Mouse (Mus musculus): ENCODE results near the gene Nploc4. TPM values are rescaled to one million over a fixed set of nuclear protein-coding genes. Genes with fewer than 3 reads are reported as not detected.

Nploc4 gene
- total and polyA plus RNA-seq, 2 experiments from 2014 or later, result 20.5 to 59.0 TPM

DNA sequence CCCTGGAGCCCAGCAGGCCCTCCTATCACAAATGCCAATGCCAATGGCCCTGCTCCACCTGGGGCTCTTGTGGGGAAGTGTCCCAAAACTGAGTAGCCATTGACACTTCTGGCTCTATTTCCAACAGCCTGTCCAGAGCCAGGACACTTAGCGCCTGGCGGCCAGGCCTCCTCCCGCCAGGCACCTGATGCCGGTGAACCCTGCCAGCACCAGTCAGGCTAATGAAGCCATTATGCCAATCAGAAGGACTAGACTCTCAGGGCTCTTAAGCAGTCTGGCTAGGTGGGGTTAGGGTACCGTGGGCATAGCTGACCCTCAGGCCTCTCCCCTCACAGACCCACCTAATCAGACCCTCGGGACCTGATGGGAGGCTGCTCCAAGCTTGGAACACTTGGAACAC lies 78.1 kb downstream of the Nploc4 start:
- Histone ChIP-seq H3K9ac (replicated peaks; ENCODE audit: low read depth, low read length) (no peak overlapping the region), H3K4me3 (ENCODE audit: low read depth, low read length) (no peak overlapping the region), H3K4me2 (ENCODE audit: low read depth, low read length) (no peak overlapping the region), H3K27ac (ENCODE audit: low read depth) (no peak overlapping the region), H3K27me3 (ENCODE audit: control insufficient read depth, insufficient read depth, low read length) (no peaks in the 10 kb centered on the region; the same call in 1 of the 2 replicates), H3K9me3 (replicated peaks; ENCODE audit: control insufficient read depth, low read length) (no peaks in the 10 kb centered on the region), H3K4me1 (ENCODE audit: control insufficient read depth, insufficient read depth) (peaks cover 25% of the 10 kb centered on the region), H3K36me3 (replicated peaks; ENCODE audit: control insufficient read depth, insufficient read depth, low read length) (no peaks in the 10 kb centered on the region)
- no peak for ATAC-seq (ENCODE audit: insufficient read depth, low read depth)
- TF ChIP-seq CTCF (IDR thresholded peaks at IDR 0.05; ENCODE audit: low read depth) (no peak), EP300 (IDR thresholded peaks at IDR 0.05; ENCODE audit: low read depth) (no peak)
- no peak for DNase-seq (ENCODE audit: low spot score)
- 63% methylated on average over 6 of the region's 6 CpGs for WGBS

DNA sequence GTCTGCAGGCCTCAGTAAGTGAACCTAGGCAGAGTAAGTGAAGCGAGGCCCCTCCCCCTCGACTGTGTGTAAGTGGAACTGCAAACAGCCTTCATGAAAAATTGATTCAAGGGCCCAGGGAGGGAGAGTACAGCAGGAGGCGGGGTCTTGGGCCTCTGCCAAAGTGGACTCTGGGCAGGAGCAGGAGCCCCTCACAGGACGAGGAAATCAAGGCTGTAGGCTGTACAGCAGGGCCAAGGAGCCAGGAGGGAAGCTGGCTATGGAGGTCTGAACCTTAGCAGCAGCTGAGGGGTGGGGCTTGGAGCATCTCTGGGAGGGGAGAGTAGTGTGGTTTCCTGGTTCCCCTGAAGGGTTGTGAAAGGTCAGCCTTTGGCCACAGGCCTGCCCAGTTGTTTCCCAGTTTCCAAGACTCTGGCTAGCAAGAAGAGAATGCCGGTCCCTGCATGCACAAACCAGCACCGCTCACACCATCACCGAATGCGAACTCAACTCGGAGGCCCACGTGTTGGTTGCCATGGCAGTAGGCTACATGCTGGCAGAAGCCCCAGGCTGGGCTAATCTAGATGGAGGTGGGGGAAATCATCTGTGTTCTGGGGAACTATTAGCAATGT lies 79.6 kb downstream of the Nploc4 start:
- peaks cover 38% of the 10 kb centered on the region for H3K4me1 ChIP-seq (ENCODE audit: control insufficient read depth, insufficient read depth)
- H3K27me3 ChIP-seq (ENCODE audit: control insufficient read depth, insufficient read depth, low read length), result no peaks in the 10 kb centered on the region; the same call in 1 of the 2 replicates
- H3K4me3 ChIP-seq (ENCODE audit: low read depth, low read length), result no peak overlapping the region
- H3K27ac ChIP-seq (ENCODE audit: low read depth), result peak overlapping the region; percentile 5
- ATAC-seq (ENCODE audit: insufficient read depth, low read depth), result peak; percentile 5; the same call in 1 of the 2 replicates
- WGBS, result 15% methylated on average over 10 of the region's 10 CpGs
- DNase-seq (ENCODE audit: low spot score), result peak; percentile 50
- no peaks in the 10 kb centered on the region for H3K9me3 ChIP-seq (replicated peaks; ENCODE audit: control insufficient read depth, low read length)
- peak overlapping the region; percentile 15; the same call in 1 of the 2 replicates for H3K9ac ChIP-seq (replicated peaks; ENCODE audit: low read depth, low read length)
- H3K4me2 ChIP-seq (ENCODE audit: low read depth, low read length), result no peak overlapping the region
- no peaks in the 10 kb centered on the region for H3K36me3 ChIP-seq (replicated peaks; ENCODE audit: control insufficient read depth, insufficient read depth, low read length)
- TF ChIP-seq EP300 (IDR thresholded peaks at IDR 0.05; ENCODE audit: low read depth), result no peak
- TF ChIP-seq CTCF (IDR thresholded peaks at IDR 0.05; ENCODE audit: low read depth), result no peak

DNA sequence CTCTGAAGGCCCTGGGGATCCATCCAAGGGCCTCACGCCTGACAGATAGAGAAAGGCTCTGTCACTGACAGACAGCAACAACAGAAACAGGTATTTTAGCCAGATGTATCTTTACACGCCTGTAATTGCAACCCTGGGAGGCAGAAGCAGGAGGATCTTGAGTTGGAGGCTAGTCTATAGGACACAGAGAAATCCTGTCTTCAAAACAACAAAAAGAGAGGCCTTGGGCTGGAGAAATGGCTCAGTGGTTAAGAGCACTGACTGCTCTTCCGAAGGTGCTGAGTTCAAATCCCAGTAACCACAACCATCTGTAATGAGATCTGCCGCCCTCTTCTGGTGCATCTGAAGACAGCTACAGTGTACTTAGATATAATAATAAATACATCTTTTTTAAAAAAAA lies 80.6 kb downstream of the Nploc4 start:
- H3K4me1 ChIP-seq (ENCODE audit: control insufficient read depth, insufficient read depth), result peaks cover 43% of the 10 kb centered on the region
- WGBS, result 91% methylated on average over 4 of the region's 4 CpGs

DNA sequence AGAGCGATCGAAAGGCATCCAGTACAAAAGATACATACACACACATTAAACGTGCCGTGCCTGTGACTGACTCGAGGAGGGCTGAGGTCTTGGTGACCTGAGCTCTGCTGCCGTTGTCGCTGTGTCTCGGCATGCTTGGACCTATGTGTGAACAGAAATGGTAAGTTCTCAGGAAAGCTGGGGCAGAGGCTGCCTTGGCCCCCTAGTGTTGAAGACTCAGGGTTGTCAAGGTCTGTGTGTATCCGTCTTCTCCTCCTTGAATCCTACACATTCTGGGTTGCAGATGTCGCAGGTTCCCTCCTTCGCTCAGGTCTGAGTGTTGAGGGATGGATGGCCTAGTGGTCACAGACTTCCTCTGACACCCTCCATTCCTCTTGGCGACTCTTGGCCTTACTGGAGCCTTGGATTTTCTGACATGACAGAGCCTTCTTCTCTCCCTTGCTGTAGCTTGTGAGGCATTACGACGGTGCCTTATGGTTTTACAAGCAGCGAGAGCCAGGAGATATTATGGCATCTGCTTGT lies 81.1 kb downstream of the Nploc4 start:
- Histone ChIP-seq H3K36me3 (replicated peaks; ENCODE audit: control insufficient read depth, insufficient read depth, low read length) (no peaks in the 10 kb centered on the region), H3K4me3 (ENCODE audit: low read depth, low read length) (no peak overlapping the region), H3K27me3 (ENCODE audit: control insufficient read depth, insufficient read depth, low read length) (no peaks in the 10 kb centered on the region), H3K4me2 (ENCODE audit: low read depth, low read length) (no peak overlapping the region), H3K27ac (ENCODE audit: low read depth) (no peak overlapping the region), H3K9ac (replicated peaks; ENCODE audit: low read depth, low read length) (no peak overlapping the region), H3K9me3 (replicated peaks; ENCODE audit: control insufficient read depth, low read length) (no peaks in the 10 kb centered on the region), H3K4me1 (ENCODE audit: control insufficient read depth, insufficient read depth) (peaks cover 43% of the 10 kb centered on the region)
- 79% methylated on average over 15 of the region's 15 CpGs for WGBS
- no peak for ATAC-seq (ENCODE audit: insufficient read depth, low read depth)
- DNase-seq (ENCODE audit: low spot score), result no peak
- no peak; the same call in 1 of the 2 replicates for TF ChIP-seq CTCF (IDR thresholded peaks at IDR 0.05; ENCODE audit: low read depth)
- TF ChIP-seq EP300 (IDR thresholded peaks at IDR 0.05; ENCODE audit: low read depth), result no peak

More for the DNA sequence above, 80.6 kb downstream of the Nploc4 start:
- no peaks in the 10 kb centered on the region; the same call in 1 of the 2 replicates for H3K27me3 ChIP-seq (ENCODE audit: control insufficient read depth, insufficient read depth, low read length)
- H3K4me3 ChIP-seq (ENCODE audit: low read depth, low read length), result no peak overlapping the region
- no peak overlapping the region for H3K4me2 ChIP-seq (ENCODE audit: low read depth, low read length)
- no peaks in the 10 kb centered on the region for H3K36me3 ChIP-seq (replicated peaks; ENCODE audit: control insufficient read depth, insufficient read depth, low read length)
- no peak for DNase-seq (ENCODE audit: low spot score)
- ATAC-seq (ENCODE audit: insufficient read depth, low read depth), result no peak
- H3K9me3 ChIP-seq (replicated peaks; ENCODE audit: control insufficient read depth, low read length), result no peaks in the 10 kb centered on the region
- no peak for TF ChIP-seq EP300 (IDR thresholded peaks at IDR 0.05; ENCODE audit: low read depth)
- no peak for TF ChIP-seq CTCF (IDR thresholded peaks at IDR 0.05; ENCODE audit: low read depth)
- no peak overlapping the region for H3K9ac ChIP-seq (replicated peaks; ENCODE audit: low read depth, low read length)
- H3K27ac ChIP-seq (ENCODE audit: low read depth), result no peak overlapping the region

DNA sequence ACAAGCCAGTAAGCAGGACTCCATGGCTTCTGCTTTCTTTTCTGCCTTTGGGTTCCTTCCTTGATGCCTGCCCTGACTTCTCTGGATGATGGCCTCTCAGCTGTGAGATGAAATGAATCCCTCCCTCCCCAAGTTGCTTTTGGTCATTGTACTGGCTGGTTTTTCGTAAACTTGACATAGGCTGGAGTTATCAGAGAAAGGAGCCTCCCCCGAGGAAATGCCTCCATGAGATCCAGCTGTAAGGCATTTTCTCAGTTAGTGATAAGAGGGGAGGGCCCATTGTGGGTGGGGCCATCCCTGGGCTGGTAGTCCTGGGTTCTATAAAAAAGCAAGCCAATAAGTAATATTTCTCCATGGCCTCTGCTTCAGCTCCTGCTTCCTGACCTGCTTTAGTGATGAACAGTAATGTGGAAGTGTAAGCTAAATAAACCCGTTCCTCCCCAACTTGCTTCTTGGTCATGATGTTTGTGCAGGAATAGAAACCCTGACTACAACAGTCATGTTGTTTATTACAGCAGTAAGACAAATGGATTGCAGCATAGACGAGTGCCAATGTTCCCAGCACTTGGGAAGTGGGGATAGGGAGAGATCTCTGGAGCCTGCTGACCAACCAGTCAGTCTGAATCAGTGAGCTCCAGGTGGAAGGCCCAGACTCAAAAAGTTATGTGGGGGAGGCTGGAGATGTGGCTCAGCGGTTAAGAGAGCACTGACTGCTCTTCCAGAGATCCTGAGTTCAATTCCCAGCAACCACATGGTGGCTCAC lies 82.0 kb downstream of the Nploc4 start:
- Histone ChIP-seq H3K4me3 (ENCODE audit: low read depth, low read length) (no peak overlapping the region), H3K9ac (replicated peaks; ENCODE audit: low read depth, low read length) (no peak overlapping the region), H3K27ac (ENCODE audit: low read depth) (0 out of 2 replicates have a peak overlapping the region, but pooled peaks have one; percentile 18), H3K4me1 (ENCODE audit: control insufficient read depth, insufficient read depth) (peaks cover 52% of the 10 kb centered on the region), H3K27me3 (ENCODE audit: control insufficient read depth, insufficient read depth, low read length) (no peaks in the 10 kb centered on the region), H3K36me3 (replicated peaks; ENCODE audit: control insufficient read depth, insufficient read depth, low read length) (no peaks in the 10 kb centered on the region), H3K9me3 (replicated peaks; ENCODE audit: control insufficient read depth, low read length) (no peaks in the 10 kb centered on the region), H3K4me2 (ENCODE audit: low read depth, low read length) (no peak overlapping the region)
- ATAC-seq (ENCODE audit: insufficient read depth, low read depth), result no peak
- no peak for DNase-seq (ENCODE audit: low spot score)
- 44% methylated on average over 5 of the region's 5 CpGs for WGBS
- TF ChIP-seq CTCF (IDR thresholded peaks at IDR 0.05; ENCODE audit: low read depth) (no peak), EP300 (IDR thresholded peaks at IDR 0.05; ENCODE audit: low read depth) (no peak)
